Mouse (Mus musculus): ENCODE results near the gene Prmt8.

The Prmt8 gene

GRCm38 (mm10) chr6:127769275-127770156 lies at the start of gene Prmt8:
TSS of gene Prmt8 (minus strand) at chr6:127769472.
- no peak for DNase-seq (ENCODE audit: extremely low spot score, low read depth, low spot score)

GRCm38 (mm10) chr6:127803046-127803729 lies 33.9 kb upstream of the Prmt8 start:
- DNase-seq (ENCODE audit: extremely low spot score, low read depth, low spot score), result no peak

- no peak for DNase-seq (ENCODE audit: extremely low spot score, low read depth, low spot score)
These were observed 32.9 kb upstream of the Prmt8 start for GRCm38 (mm10) chr6:127802211-127802610.

DNA sequence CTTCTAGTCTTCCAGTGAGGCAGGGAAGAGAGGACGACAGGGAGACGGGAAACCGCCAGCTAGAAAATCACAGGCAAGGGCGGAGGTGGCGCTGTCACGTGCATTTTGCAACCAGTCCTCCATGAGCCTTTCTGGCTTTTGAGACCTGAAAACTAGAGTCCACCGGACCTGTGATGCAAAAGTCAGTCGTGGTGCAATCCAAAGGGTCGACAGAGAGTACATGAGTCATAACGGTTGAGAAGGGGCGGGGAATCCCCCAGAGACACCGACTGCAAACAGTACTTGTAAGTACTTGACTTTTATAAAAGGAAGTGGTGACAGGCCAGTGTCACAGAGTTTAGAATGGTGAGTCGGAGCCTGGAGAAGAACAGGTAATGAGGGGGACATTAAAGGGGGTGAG lies 20.8 kb upstream of the Prmt8 start:
- DNase-seq (ENCODE audit: extremely low spot score, low read depth, low spot score), result no peak

DNA sequence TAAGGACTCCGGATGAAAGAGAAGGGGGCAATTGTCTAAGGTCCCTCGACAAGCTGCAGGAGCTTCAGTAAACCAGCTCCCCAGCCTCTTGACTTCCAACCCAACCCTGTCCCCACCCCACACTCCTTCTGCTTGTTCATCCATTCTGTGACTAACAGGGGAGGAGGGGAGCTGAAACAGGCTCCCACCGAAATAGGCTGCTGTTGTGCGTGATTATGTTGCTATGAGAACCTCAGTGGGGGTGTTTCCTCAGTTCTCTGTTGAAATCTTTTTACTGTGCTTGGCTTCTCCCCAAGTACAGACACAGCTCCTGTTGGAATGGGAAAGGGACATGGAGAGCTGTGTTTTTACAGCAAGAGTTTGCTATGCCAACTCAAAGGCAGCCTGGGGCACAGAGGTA lies 1.5 kb upstream of the Prmt8 start:
- no peak for DNase-seq (ENCODE audit: extremely low spot score, low read depth, low spot score)

DNA sequence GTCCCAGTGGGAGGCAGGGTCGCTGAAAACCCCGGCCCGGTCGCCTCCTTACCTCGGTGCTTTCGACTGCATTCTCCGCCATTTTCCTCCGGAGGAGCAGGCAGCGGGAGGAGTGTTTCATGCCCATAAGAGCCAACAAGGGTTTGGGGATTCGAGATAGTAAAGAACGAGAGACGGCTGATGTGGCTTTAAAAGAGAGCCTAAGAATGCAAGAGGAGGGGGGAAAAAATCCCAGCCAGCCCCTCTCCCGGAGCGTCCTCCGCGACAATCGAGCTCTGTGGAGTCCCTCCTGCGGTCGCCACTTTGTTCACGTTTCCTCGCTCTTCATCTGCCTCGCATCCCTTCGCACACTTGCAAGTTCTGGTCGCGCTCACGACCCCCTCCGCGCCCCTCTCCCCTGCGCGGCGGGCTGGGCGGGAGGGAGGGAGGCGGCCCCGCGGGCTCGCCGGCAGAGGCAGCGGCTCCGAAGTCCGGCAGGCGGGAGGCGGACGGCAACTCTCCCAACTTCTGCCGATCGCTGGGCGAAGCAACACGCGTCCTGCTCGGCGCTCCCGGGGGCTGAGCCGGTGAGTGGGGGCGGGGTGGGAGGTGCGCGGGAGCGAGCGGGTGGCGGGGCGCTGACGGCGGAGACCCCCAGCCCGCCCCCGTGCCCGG lies 524 bp downstream of the Prmt8 start:
- DNase-seq (ENCODE audit: extremely low spot score, low read depth, low spot score), result no peak

GRCm38 (mm10) chr6:127767706-127768493 lies 1.4 kb downstream of the Prmt8 start:
- no peak for DNase-seq (ENCODE audit: extremely low spot score, low read depth, low spot score)

- DNase-seq (ENCODE audit: extremely low spot score, low read depth, low spot score), result no peak
These were observed 2.0 kb downstream of the Prmt8 start for GRCm38 (mm10) chr6:127767201-127767705.

DNA sequence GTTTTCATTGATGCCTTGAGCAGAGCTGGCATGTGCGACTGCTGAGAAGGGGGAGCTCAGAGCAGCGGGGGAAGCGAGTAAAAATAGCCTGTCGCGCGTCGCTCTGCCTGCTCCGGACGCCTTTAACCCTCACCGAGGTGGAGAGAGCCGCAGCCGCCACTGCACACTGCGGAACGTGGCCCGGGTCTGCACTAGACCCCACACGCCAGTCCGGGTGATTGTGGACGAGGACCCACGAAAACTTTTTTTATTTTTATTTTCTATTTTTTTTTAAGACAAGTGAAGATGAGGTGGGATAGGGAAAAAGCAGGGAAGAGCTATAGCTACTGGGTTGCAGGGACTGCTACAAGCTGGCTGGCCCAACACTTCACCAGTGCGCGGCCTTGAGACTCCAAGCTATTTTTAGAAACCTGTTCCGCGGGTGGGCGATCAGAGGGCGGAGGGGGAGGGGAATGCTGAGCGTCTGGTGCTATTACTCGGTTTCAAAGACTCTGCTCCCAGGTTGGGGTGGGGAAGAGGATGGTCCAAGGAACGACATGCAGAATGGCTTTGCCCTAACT lies 2.6 kb downstream of the Prmt8 start:
- no peak for DNase-seq (ENCODE audit: extremely low spot score, low read depth, low spot score)

DNA sequence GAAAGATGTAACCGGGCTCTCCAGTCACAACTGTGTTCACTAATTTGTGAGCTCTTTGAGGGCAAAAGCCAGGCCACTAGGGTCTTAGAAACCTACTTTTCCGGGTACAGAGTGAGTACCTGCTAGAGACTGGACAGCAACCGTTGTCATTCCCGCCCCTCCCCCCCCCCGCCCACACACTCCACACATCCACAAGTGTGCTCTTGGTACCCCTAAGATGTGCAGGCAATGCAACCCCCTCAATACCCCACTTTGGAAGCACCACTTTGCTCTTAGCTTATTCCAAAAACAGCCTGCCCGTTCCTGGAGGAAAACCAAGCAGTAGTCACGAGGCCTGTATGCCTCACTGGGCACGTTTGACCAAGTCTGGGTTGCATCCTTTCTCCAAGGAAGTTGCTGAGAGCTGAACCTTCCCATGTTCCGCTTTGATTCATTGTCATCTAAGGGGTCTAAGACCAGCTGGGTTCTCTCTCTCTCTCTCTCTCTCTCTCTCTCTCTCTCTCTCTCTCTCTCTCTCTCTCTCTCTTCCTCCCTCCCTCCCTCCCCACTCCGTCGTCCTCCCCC lies 3.1 kb downstream of the Prmt8 start:
- no peak for DNase-seq (ENCODE audit: extremely low spot score, low read depth, low spot score)

GRCm38 (mm10) chr6:127765573-127765972 lies 3.7 kb downstream of the Prmt8 start:
- no peak for DNase-seq (ENCODE audit: extremely low spot score, low read depth, low spot score)

DNA sequence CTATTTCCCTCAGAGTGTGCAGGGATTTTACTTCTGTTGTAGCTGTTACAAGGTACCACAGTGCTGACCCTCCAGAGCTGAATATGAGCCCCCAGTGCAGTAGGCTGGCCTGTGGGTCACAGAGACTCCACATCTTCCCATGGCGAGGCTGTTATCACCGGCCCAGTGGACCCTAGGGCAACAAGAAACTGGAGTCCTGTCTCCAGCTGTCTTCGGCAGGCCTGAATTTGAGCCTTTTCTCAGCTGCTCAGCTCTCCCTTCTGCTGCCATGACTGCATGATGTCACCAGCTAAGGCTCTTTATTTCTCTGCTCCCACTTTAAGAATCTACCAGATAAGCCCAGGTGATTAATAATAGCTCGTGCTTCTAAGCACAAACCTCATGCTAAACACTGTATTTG lies 11.0 kb downstream of the Prmt8 start:
- DNase-seq (ENCODE audit: extremely low spot score, low read depth, low spot score), result no peak

GRCm38 (mm10) chr6:127757667-127758167 lies 11.6 kb downstream of the Prmt8 start:
- no peak for DNase-seq (ENCODE audit: extremely low spot score, low read depth, low spot score)

GRCm38 (mm10) chr6:127756856-127757255 lies 12.4 kb downstream of the Prmt8 start:
- no peak for DNase-seq (ENCODE audit: extremely low spot score, low read depth, low spot score)

GRCm38 (mm10) chr6:127753228-127753627 lies 16.0 kb downstream of the Prmt8 start:
- DNase-seq (ENCODE audit: extremely low spot score, low read depth, low spot score), result no peak

DNA sequence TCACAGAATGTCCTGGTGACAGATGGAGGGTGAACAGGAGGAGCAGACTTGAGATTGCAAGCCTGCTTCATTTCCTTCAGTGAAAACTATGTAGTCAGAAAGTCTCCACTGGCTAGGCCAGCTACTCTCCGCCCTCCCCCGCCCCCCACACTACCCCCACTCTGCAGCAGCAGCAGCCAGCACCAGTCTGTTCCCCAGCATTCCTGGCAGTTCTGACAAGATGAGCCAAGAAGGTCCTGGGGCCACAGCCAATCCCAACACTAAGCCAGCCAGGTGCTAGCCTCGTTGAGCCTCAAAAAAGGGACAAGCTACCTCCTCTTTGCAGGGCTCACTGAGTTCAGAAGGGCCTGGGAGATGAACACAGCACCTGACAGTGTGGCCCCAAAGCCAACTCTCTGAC lies 16.6 kb downstream of the Prmt8 start:
- DNase-seq (ENCODE audit: extremely low spot score, low read depth, low spot score), result no peak

DNA sequence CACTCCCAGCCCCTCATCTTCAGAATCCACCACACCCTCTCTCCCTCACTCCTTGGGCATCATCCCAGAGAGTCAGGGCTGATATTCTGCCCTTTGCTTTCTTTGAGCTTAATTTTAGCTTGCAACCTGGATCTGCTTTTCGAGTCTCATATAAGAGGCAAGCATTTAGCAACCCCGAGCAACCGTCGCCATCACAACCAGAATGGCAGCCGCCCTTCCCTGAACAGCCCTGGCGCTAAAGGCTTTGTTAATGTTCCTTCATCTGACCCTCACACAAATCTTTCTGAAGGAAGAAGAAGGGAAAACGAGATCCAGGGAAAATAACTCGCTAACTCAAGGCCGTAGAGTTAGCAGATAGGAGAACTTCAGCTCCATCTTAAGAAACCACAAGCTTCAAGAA lies 17.8 kb downstream of the Prmt8 start:
- DNase-seq (ENCODE audit: extremely low spot score, low read depth, low spot score), result no peak

DNA sequence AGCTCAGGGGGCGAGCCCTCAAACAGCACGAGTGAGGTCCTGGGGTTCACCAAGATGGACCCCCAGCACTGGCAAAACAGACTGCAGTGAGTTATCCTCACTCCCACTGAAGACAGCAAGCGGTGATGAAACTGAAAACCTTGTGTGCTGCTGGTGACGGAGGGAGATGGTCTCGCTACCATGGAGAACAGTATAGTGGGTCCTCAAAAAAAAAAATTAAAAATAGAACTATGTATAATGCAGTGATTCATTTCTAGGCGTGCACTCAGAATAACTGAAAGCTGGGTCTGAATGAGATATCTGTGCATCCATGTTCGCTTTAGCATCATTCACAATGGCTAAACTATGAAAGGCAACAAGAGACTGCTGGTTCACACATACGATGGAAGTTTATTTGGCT lies 20.5 kb downstream of the Prmt8 start:
- DNase-seq (ENCODE audit: extremely low spot score, low read depth, low spot score), result no peak

- no peak for DNase-seq (ENCODE audit: extremely low spot score, low read depth, low spot score)
These were observed 27.0 kb downstream of the Prmt8 start for GRCm38 (mm10) chr6:127742290-127742689.

GRCm38 (mm10) chr6:127741162-127741561 lies 28.1 kb downstream of the Prmt8 start:
- no peak for DNase-seq (ENCODE audit: extremely low spot score, low read depth, low spot score)

Measured in hindlimb bud, embryonic 11.5 days (tissue).